Mouse (Mus musculus) MEL (cell line): ENCODE results near the gene Zgrf1.

ENCODE experiments used
- CTCF ChIP-seq, 3 experiments: IDR thresholded peaks in 2 of 3; conservative IDR thresholded peaks in 1 of 3; 2 replicates each; pipeline ENCODE4 v1.5.1; 2011 to 2012; ENCODE audit warnings: low read length in 3 of 3, low read depth in 2 of 3, mild to moderate bottlenecking in 2 of 3, improper control_type of control experiment in 1 of 3, inconsistent platforms in 1 of 3, mixed read lengths in 1 of 3, moderate library complexity in 1 of 3; ENCODE audit not compliant: control insufficient read depth in 1 of 3, insufficient read depth in 1 of 3, poor library complexity in 1 of 3, severe bottlenecking in 1 of 3
- EP300 ChIP-seq, 2 experiments: IDR thresholded peaks; 2 replicates each; pipeline ENCODE4 v1.6.1; 2011; ENCODE audit warnings: improper control_type of control experiment in 2 of 2, low read length in 2 of 2, low read depth in 1 of 2, mild to moderate bottlenecking in 1 of 2
- GATA1 ChIP-seq: IDR thresholded peaks from 2 replicates; pipeline ENCODE4 v1.6.1; 2011; ENCODE audit warnings: low read depth, low read length, improper control_type of control experiment
- NRF1 ChIP-seq: IDR thresholded peaks from 2 replicates; pipeline ENCODE4 v1.6.1; 2014; ENCODE audit warnings: low read depth, mild to moderate bottlenecking, inconsistent platforms, low read length, improper control_type of control experiment, moderate library complexity; ENCODE audit not compliant: poor library complexity, insufficient read depth, severe bottlenecking
- POLR2A ChIP-seq, 2 experiments: IDR thresholded peaks; 2 replicates each; pipeline ENCODE4 v1.6.1; 2011 to 2012; ENCODE audit warnings: low read length in 2 of 2, mild to moderate bottlenecking in 2 of 2, control low read depth in 1 of 2, improper control_type of control experiment in 1 of 2, low read depth in 1 of 2, moderate library complexity in 1 of 2; ENCODE audit not compliant: control insufficient read depth in 1 of 2, insufficient read depth in 1 of 2, poor library complexity in 1 of 2
- RAD21 ChIP-seq: IDR thresholded peaks from 2 replicates; pipeline ENCODE4 v1.6.1; 2011; ENCODE audit warnings: mild to moderate bottlenecking, low read depth, low read length, improper control_type of control experiment
- SMC3 ChIP-seq: IDR thresholded peaks from 2 replicates; pipeline ENCODE4 v1.6.1; 2011; ENCODE audit warnings: low read depth, low read length, improper control_type of control experiment
- TAL1 ChIP-seq: IDR thresholded peaks from 2 replicates; pipeline ENCODE4 v1.6.1; 2012; ENCODE audit warnings: mild to moderate bottlenecking, inconsistent platforms, low read length, moderate library complexity, mixed read lengths
- TCF12 ChIP-seq: IDR thresholded peaks from 2 replicates; pipeline ENCODE4 v1.6.1; 2014; ENCODE audit warnings: low read depth, mild to moderate bottlenecking, inconsistent platforms, low read length, improper control_type of control experiment, moderate library complexity
- UBTF ChIP-seq: IDR thresholded peaks from 2 replicates; pipeline ENCODE4 v1.6.1; 2012; ENCODE audit warnings: low read depth, mild to moderate bottlenecking, inconsistent platforms, low read length, improper control_type of control experiment, moderate library complexity, borderline replicate concordance; ENCODE audit not compliant: insufficient read depth

- no peak for TF ChIP-seq TAL1
- TF ChIP-seq POLR2A (IDR thresholded peaks at IDR 0.05; ENCODE audit: control insufficient read depth in 1 of 2, insufficient read depth in 1 of 2, low read depth in 1 of 2, low read length in 2 of 2, poor library complexity in 1 of 2) = no peak
- TF ChIP-seq UBTF = no peak
- no peak for TF ChIP-seq GATA1
- no peak for TF ChIP-seq RAD21
- TF ChIP-seq EP300 (IDR thresholded peaks at IDR 0.05; ENCODE audit: low read depth in 1 of 2, low read length in 2 of 2) = no peak
- TF ChIP-seq TCF12 = no peak
- TF ChIP-seq SMC3 = no peak
- TF ChIP-seq CTCF (IDR thresholded peaks at IDR 0.05 in 2 of 3, conservative IDR thresholded peaks at IDR 0.05 in 1 of 3; ENCODE audit: control insufficient read depth in 1 of 3, insufficient read depth in 1 of 3, low read depth in 2 of 3, low read length in 3 of 3, poor library complexity in 1 of 3, severe bottlenecking in 1 of 3) = no peak
- TF ChIP-seq NRF1 = no peak
Observed at GRCm38 (mm10) chr3:127529210-127529609, 24.1 kb upstream of the Zgrf1 start.
